In the genomic region with DNA sequence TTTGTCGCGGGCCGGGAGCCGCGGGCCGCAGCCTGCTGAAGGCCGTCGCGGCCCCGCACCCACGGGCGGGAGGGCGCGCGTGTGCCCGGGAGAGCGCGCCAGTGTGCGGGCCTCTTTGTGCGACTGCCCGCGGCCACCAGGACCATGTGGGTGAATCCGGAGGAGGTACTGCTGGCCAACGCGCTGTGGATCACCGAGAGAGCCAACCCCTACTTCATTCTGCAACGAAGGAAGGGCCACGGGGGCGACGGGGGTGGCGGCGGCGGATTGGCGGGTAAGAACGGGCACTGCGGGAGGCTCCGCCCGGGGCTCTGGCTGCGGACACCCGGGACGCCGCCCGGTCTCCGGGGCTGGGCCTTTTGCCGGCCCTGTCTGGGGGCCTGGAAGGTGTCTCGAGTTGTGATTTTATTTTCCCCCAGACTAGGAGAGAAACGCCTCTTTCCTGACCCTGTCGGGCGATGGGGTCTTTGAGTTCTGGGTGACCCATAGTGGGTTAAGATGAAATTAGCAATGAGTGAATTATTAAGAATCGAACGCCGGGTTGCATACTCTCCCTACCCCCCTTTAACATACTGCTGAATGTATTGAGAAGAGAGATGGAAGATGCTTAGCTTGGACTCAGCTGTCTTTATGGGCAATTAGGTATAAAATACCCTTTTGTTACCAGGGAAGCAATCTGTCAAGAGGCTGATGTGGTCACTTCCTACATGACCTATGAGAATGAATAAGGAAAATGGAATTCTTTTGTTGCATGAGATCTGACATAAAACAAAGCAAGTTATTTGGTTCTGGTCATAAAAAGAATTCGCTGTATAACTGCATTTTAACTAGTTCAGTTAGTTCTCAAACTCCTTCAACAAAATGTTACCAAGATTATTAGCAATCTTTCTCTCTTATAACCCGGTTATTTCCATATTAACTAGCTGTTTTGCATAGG, we compare ENCODE assay signal across 8 mouse cellular contexts. TPM values are rescaled to one million over a fixed set of nuclear protein-coding genes. Genes with fewer than 3 reads are reported as not detected.
DNase-seq lines count a peak whose midpoint lies in the region; ATAC-seq and TF ChIP-seq lines count a peak whose summit lies in the region.

A gene (minus strand): TSS at position 240 of the 937 bp plus-strand sequence.

- peak within 1 kb of the TSS; percentile 93 for H3K4me2 ChIP-seq in embryonic facial prominence, embryonic 11.5 days (ENCODE audit: low read depth, low read length)
- peak within 1 kb of the TSS; percentile 96 for H3K4me2 ChIP-seq in intestine, postnatal 0 days (replicated peaks; ENCODE audit: low read depth)

- DNase-seq in embryo, embryonic 10 days (ENCODE audit: low spot score), result peak; percentile 56
- DNase-seq in embryo, embryonic 11 days, result no peak
- no peak for DNase-seq in embryonic facial prominence, embryonic 11.5 days (ENCODE audit: low spot score)
- peak; percentile 48 for DNase-seq in heart, adult 18-20 months
- peak; percentile 61 to 69 for DNase-seq in left cerebral cortex, postnatal 36 days (ENCODE audit: low spot score in 2 of 2)
- peak; percentile 78 to 79 for DNase-seq in right cerebral cortex, postnatal 10 days (ENCODE audit: low spot score in 2 of 2)

- intact Hi-C loops in left cerebral cortex, postnatal 36 days (cut with DNase I), result loop anchor here (5.0 to 10.0 kb wide), 4 partner anchors 36 to 304 kb away; a partner anchor contains a TSS

- peak within 1 kb of the TSS; percentile 72 for H3K4me3 ChIP-seq in embryonic facial prominence, embryonic 11.5 days (ENCODE audit: low read depth, low read length)
- peak within 1 kb of the TSS; percentile 73 for H3K4me3 ChIP-seq in intestine, postnatal 0 days (ENCODE audit: low read depth, low read length)

- H3K9me3 ChIP-seq in embryonic facial prominence, embryonic 11.5 days (replicated peaks; ENCODE audit: control insufficient read depth, low read length), result no peaks in the 10 kb centered on the region
- no peaks in the 10 kb centered on the region for H3K9me3 ChIP-seq in intestine, postnatal 0 days (ENCODE audit: control insufficient read depth)

- WGBS in embryonic facial prominence, embryonic 11.5 days, result 3% methylated on average over 54 of the region's 54 CpGs
- 3% methylated on average over 54 of the region's 54 CpGs for WGBS in intestine, postnatal 0 days

- H3K9ac ChIP-seq in embryonic facial prominence, embryonic 11.5 days (replicated peaks; ENCODE audit: low read length), result peak within 1 kb of the TSS; percentile 55
- peak within 1 kb of the TSS; percentile 79 for H3K9ac ChIP-seq in intestine, postnatal 0 days (ENCODE audit: low read depth, low read length)

- ATAC-seq in embryonic facial prominence, embryonic 11.5 days (replicated peaks; ENCODE audit: insufficient number of reproducible peaks, low FRiP score, low TSS enrichment, low read depth), result peak; percentile 64
- ATAC-seq in intestine, postnatal 0 days, result peak; percentile 42
- peak; percentile 34 for ATAC-seq in megakaryocyte, adult 5-6 weeks (ENCODE audit: poor library complexity, severe bottlenecking)

- H3K36me3 ChIP-seq in embryonic facial prominence, embryonic 11.5 days (replicated peaks; ENCODE audit: control insufficient read depth, insufficient read depth, low read depth, low read length), result no peaks in the 10 kb centered on the region
- H3K36me3 ChIP-seq in intestine, postnatal 0 days (ENCODE audit: control insufficient read depth, insufficient read depth), result no peaks in the 10 kb centered on the region

- H3K4me1 ChIP-seq in embryonic facial prominence, embryonic 11.5 days (ENCODE audit: control insufficient read depth, insufficient read depth, low read length), result no peaks in the 10 kb centered on the region
- no peaks in the 10 kb centered on the region for H3K4me1 ChIP-seq in intestine, postnatal 0 days (replicated peaks; ENCODE audit: control insufficient read depth, insufficient read depth, low read length)

- peak within 1 kb of the TSS; percentile 71 for H3K27ac ChIP-seq in embryonic facial prominence, embryonic 11.5 days (replicated peaks; ENCODE audit: low read depth, low read length)
- H3K27ac ChIP-seq in intestine, postnatal 0 days (ENCODE audit: low read depth, low read length), result peak within 1 kb of the TSS; percentile 89

- no peak for TF ChIP-seq CTCF in intestine, postnatal 0 days (IDR thresholded peaks at IDR 0.05; ENCODE audit: low read depth)

- no peaks in the 10 kb centered on the region for H3K27me3 ChIP-seq in embryonic facial prominence, embryonic 11.5 days (ENCODE audit: control insufficient read depth, insufficient read depth, low read length)
- no peaks in the 10 kb centered on the region for H3K27me3 ChIP-seq in intestine, postnatal 0 days (replicated peaks; ENCODE audit: control insufficient read depth, insufficient read depth, low read length)

RNA-seq across cellular contexts. Expression of the gene that starts here (rescaled TPM):
- polyA plus RNA-seq in embryonic facial prominence, embryonic 11.5 days (2014; fragmentation: Nextera tagmentation; extraction: Ambion mirVana), result 2.7 and 3.5 TPM in 2 replicates
- total RNA-seq in heart, adult 18-20 months (2021), result not detected
- 0.77 and 1.5 TPM in 2 replicates for polyA plus RNA-seq in intestine, postnatal 0 days (2015; fragmentation: Nextera tagmentation; extraction: Ambion mirVana)
- total RNA-seq in left cerebral cortex, postnatal 36 days (2021), result 1 to 10 TPM; 1.6 to 2.3 TPM
- 0.29 and 0.89 TPM in 2 replicates for total RNA-seq in megakaryocyte, adult 5-6 weeks (2015)
- total RNA-seq in megakaryocyte, adult 5-6 weeks (2017), result 0.51 TPM in 1 of 2 replicates, not detected in the other

Comparison
In these comparisons a context has a peak if more than half of its experiments do, and no peak if none do; other contexts are left out.
1. DNase-seq: peak in embryo, embryonic 10 days (single experiment), left cerebral cortex, postnatal 36 days (2 of 2) and right cerebral cortex, postnatal 10 days (2 of 2); none in embryo, embryonic 11 days (single experiment) and embryonic facial prominence, embryonic 11.5 days (single experiment).
2. Peak in DNase-seq in heart, adult 18-20 months; RNA of the gene not detected or under 1 TPM.
3. Peak in ATAC-seq in megakaryocyte, adult 5-6 weeks; RNA of the gene not detected or under 1 TPM.
4. Peak in every context shown above with its lines, with median percentiles within 50 percentile points of each other: ATAC-seq.